Mouse (Mus musculus): Measurements from ENCODE around the gene Plpp1. TPM values are rescaled to one million over a fixed set of nuclear protein-coding genes. Genes with fewer than 3 reads are reported as not detected.

The Plpp1 gene
- polyA plus RNA-seq, 1 experiment from 2014 or later: 25.0 TPM

DNA sequence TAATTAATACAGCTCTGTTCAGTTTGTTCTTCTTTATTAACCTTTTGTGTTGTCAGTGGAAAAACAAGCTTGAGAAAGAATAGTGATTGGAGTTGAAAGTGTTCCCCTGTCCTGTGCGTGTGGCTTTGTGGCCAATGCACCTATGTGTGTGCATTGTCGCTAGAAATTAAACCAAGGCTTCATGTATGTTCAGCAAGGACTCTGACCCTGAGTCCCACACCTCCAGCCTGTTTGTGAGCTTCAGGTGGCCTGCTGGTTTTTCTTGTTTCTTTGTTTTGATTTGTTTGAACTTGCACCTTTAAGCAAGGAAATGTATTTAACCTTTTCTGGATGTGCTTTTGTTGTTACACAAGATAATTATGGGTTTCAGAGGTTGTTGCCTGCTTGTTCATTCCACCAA is 29.0 kb downstream of the Plpp1 start:
- ATAC-seq (replicated peaks; ENCODE audit: insufficient number of reproducible peaks, low FRiP score, low TSS enrichment, low read depth) (no peak), DNase-seq (ENCODE audit: low spot score) (no peak)
- no peak overlapping the region for H3K4me2 ChIP-seq (ENCODE audit: low read depth, low read length)
- 89% methylated on average over 2 of the region's 2 CpGs for WGBS
- H3K27me3 ChIP-seq (ENCODE audit: control insufficient read depth, insufficient read depth, low read length): no peaks in the 10 kb centered on the region
- no peak overlapping the region for H3K9ac ChIP-seq (replicated peaks; ENCODE audit: low read length)
- H3K4me1 ChIP-seq (ENCODE audit: control insufficient read depth, insufficient read depth, low read length): no peaks in the 10 kb centered on the region
- no peak overlapping the region for H3K4me3 ChIP-seq (ENCODE audit: low read depth, low read length)
- H3K9me3 ChIP-seq (replicated peaks; ENCODE audit: control insufficient read depth, low read length): no peaks in the 10 kb centered on the region
- H3K36me3 ChIP-seq (replicated peaks; ENCODE audit: control insufficient read depth, insufficient read depth, low read depth, low read length): no peaks in the 10 kb centered on the region
- H3K27ac ChIP-seq (replicated peaks; ENCODE audit: low read depth, low read length): no peak overlapping the region

DNA sequence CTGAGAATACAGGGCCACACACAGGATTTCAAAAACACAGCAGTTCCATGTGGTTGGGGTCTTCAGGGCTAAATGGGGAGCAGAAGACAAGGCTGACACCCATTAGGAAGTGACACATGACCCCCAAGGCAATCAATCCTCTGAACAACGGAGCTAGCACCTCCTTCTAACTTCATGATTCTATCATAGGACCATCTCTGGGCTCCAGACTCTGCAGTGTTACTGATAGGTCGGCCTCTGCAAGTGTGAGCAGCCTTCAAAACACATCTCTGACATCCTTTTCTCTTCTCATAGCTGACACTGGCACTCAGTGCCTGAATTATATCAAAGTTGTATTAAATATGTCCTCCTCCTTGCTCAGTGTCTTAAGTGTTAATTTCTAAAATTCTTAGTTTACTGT is 32.0 kb downstream of the Plpp1 start:
- H3K4me3 ChIP-seq (ENCODE audit: low read depth, low read length): no peak overlapping the region
- no peaks in the 10 kb centered on the region for H3K36me3 ChIP-seq (replicated peaks; ENCODE audit: control insufficient read depth, insufficient read depth, low read depth, low read length)
- no peaks in the 10 kb centered on the region for H3K4me1 ChIP-seq (ENCODE audit: control insufficient read depth, insufficient read depth, low read length)
- no peaks in the 10 kb centered on the region for H3K27me3 ChIP-seq (ENCODE audit: control insufficient read depth, insufficient read depth, low read length)
- no peak for DNase-seq (ENCODE audit: low spot score)
- H3K9me3 ChIP-seq (replicated peaks; ENCODE audit: control insufficient read depth, low read length): no peaks in the 10 kb centered on the region
- H3K9ac ChIP-seq (replicated peaks; ENCODE audit: low read length): no peak overlapping the region
- 45% methylated on average over 2 of the region's 2 CpGs for WGBS
- H3K4me2 ChIP-seq (ENCODE audit: low read depth, low read length): no peak overlapping the region
- no peak overlapping the region for H3K27ac ChIP-seq (replicated peaks; ENCODE audit: low read depth, low read length)
- ATAC-seq (replicated peaks; ENCODE audit: insufficient number of reproducible peaks, low FRiP score, low TSS enrichment, low read depth): no peak

DNA sequence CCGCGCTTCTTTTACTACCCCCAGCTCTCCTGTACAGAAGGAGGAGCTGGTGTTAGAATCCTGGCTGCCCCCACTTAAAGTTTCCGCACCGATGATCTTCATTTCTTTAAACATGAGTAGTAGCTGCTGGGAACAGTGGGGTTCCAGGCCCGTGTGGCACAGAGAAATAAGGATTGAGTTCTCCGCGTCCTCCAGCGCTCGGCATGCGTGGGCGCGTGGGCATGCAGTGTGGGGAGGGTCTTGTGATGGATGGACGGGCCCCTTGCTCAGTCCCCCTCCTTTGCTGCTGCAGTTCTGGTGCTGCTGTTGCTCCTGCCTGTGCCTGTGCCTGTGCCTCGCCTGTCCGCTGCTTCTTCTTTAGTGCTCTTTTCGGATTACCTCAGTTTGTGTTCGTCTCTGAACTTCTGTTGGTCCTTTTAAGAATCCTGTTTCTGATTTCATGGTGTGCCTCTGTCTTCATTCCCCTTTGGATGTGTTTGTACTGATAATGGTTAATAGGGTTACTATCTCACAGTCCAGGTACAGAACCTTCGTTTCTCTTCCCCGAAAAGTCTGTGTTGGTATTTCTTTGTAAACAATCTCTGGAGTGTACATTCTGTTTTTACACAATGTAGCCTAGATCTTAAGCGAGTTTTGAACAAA is 32.8 kb downstream of the Plpp1 start:
- Histone ChIP-seq H3K4me1 (ENCODE audit: control insufficient read depth, insufficient read depth, low read length) (no peaks in the 10 kb centered on the region), H3K4me2 (ENCODE audit: low read depth, low read length) (no peak overlapping the region), H3K27ac (replicated peaks; ENCODE audit: low read depth, low read length) (no peak overlapping the region), H3K9ac (replicated peaks; ENCODE audit: low read length) (no peak overlapping the region), H3K9me3 (replicated peaks; ENCODE audit: control insufficient read depth, low read length) (no peaks in the 10 kb centered on the region), H3K36me3 (replicated peaks; ENCODE audit: control insufficient read depth, insufficient read depth, low read depth, low read length) (no peaks in the 10 kb centered on the region), H3K4me3 (ENCODE audit: low read depth, low read length) (no peak overlapping the region), H3K27me3 (ENCODE audit: control insufficient read depth, insufficient read depth, low read length) (no peaks in the 10 kb centered on the region)
- 70% methylated on average over 20 of the region's 20 CpGs for WGBS
- ATAC-seq (replicated peaks; ENCODE audit: insufficient number of reproducible peaks, low FRiP score, low TSS enrichment, low read depth) (no peak), DNase-seq (ENCODE audit: low spot score) (no peak)

DNA sequence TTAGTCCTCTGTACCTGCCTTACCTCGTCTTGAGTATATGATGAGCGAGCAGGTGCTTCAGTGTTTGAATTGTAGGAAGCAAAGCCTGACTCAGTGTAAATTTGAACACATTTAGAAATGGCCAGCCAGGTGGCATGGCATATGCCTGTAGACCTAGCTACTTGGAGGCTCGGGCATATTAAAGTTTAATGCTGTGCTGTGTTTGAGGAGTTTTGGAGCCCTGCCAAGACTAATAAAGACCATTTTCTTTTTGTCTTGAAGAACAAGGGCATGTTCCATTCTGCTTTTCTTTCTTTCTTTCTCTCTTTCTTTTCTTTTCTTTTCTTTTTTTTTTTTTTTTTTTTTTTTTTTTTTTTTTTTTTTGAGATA is 33.3 kb downstream of the Plpp1 start:
- no peaks in the 10 kb centered on the region for H3K27me3 ChIP-seq (ENCODE audit: control insufficient read depth, insufficient read depth, low read length)
- 81% methylated on average over 3 of the region's 3 CpGs for WGBS
- no peak for ATAC-seq (replicated peaks; ENCODE audit: insufficient number of reproducible peaks, low FRiP score, low TSS enrichment, low read depth)

DNA sequence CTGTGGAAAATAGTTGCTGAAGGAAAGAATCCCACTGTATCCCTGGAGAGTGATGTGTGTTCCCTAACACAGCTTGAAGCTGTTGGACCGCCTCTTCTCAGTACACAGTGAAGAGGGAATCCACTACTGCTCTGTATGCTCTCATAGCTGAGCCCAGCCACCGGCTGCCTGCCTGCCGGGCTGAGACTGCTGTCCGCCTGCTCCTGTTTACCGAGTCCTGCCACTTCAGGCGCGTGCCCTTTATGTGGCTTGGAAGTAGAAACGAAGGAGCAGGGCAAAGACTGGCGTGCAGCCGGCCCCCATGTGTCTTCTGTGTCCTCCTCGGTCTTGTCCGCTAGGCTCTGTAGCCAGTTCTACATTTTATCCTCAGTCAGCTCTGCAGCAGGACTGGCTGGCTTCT is 34.5 kb downstream of the Plpp1 start:
- H3K9ac ChIP-seq (replicated peaks; ENCODE audit: low read length): no peak overlapping the region
- no peak overlapping the region for H3K4me3 ChIP-seq (ENCODE audit: low read depth, low read length)
- H3K4me1 ChIP-seq (ENCODE audit: control insufficient read depth, insufficient read depth, low read length): no peaks in the 10 kb centered on the region
- ATAC-seq (replicated peaks; ENCODE audit: insufficient number of reproducible peaks, low FRiP score, low TSS enrichment, low read depth) (0 out of 2 replicates have a peak, but pooled peaks have one; percentile 44), DNase-seq (ENCODE audit: low spot score) (peak; percentile 18)
- H3K36me3 ChIP-seq (replicated peaks; ENCODE audit: control insufficient read depth, insufficient read depth, low read depth, low read length): no peaks in the 10 kb centered on the region
- H3K27ac ChIP-seq (replicated peaks; ENCODE audit: low read depth, low read length): no peak overlapping the region
- no peaks in the 10 kb centered on the region for H3K27me3 ChIP-seq (ENCODE audit: control insufficient read depth, insufficient read depth, low read length)
- H3K9me3 ChIP-seq (replicated peaks; ENCODE audit: control insufficient read depth, low read length): no peaks in the 10 kb centered on the region
- WGBS: 30% methylated on average over 12 of the region's 12 CpGs
- no peak overlapping the region for H3K4me2 ChIP-seq (ENCODE audit: low read depth, low read length)

More for the DNA sequence above, 33.3 kb downstream of the Plpp1 start:
- H3K27ac ChIP-seq (replicated peaks; ENCODE audit: low read depth, low read length): no peak overlapping the region
- no peaks in the 10 kb centered on the region for H3K9me3 ChIP-seq (replicated peaks; ENCODE audit: control insufficient read depth, low read length)
- no peak overlapping the region for H3K9ac ChIP-seq (replicated peaks; ENCODE audit: low read length)
- H3K36me3 ChIP-seq (replicated peaks; ENCODE audit: control insufficient read depth, insufficient read depth, low read depth, low read length): no peaks in the 10 kb centered on the region
- no peak for DNase-seq (ENCODE audit: low spot score)
- no peak overlapping the region for H3K4me3 ChIP-seq (ENCODE audit: low read depth, low read length)
- no peak overlapping the region for H3K4me2 ChIP-seq (ENCODE audit: low read depth, low read length)
- H3K4me1 ChIP-seq (ENCODE audit: control insufficient read depth, insufficient read depth, low read length): no peaks in the 10 kb centered on the region

DNA sequence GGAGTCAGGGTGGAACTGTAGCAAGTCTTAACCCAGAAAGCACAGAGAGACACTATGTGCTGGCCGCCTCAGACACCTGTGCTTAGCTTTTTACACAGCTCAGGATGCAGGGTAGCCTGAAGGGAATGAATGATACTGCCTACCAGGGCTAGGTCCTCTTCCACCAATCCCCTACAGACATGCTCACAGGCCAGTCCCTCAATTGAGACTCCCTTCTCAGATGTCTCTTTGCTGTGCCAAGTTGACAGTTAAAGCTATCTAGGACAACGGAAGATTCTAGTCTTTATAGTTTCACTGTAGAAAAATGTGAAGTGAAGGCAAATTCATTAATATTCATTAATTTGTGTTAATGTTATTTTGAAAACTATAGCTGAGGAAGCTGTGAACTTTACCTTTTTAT is 36.4 kb downstream of the Plpp1 start:
- Histone ChIP-seq H3K9ac (replicated peaks; ENCODE audit: low read length) (no peak overlapping the region), H3K4me2 (ENCODE audit: low read depth, low read length) (no peak overlapping the region), H3K9me3 (replicated peaks; ENCODE audit: control insufficient read depth, low read length) (no peaks in the 10 kb centered on the region), H3K4me3 (ENCODE audit: low read depth, low read length) (no peak overlapping the region), H3K36me3 (replicated peaks; ENCODE audit: control insufficient read depth, insufficient read depth, low read depth, low read length) (no peaks in the 10 kb centered on the region), H3K27ac (replicated peaks; ENCODE audit: low read depth, low read length) (no peak overlapping the region), H3K4me1 (ENCODE audit: control insufficient read depth, insufficient read depth, low read length) (no peaks in the 10 kb centered on the region), H3K27me3 (ENCODE audit: control insufficient read depth, insufficient read depth, low read length) (no peaks in the 10 kb centered on the region)
- 79% methylated on average over 2 of the region's 2 CpGs for WGBS
- DNase-seq (ENCODE audit: low spot score) (no peak), ATAC-seq (replicated peaks; ENCODE audit: insufficient number of reproducible peaks, low FRiP score, low TSS enrichment, low read depth) (no peak)

DNA sequence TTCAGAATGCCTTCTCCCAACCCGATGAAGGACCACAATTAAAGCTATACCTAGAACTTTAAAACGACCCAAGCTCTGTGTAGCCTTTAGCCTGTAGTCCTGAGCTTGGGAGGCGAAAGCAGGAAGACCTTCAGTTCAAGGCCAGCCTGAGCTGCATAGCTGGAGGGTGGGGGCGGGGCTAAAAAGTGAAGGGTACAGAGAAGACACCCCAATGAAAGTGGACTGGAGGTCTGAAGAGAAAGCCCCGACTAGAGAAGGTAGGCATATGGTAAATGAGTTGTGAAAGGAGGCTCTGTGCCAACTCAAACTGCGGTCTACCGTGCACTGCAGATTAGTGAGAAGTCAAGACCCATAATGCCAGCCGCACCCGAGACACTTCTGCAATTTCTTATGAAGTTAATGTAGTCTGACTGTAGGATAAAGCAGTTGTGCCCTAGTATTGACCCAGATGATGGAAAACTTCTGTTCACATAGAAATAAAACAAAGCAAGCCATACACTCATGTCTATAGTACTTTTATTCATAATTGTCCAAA is 37.1 kb downstream of the Plpp1 start:
- no peak for ATAC-seq (replicated peaks; ENCODE audit: insufficient number of reproducible peaks, low FRiP score, low TSS enrichment, low read depth)
- WGBS: 79% methylated on average over 9 of the region's 9 CpGs
- Histone ChIP-seq H3K9me3 (replicated peaks; ENCODE audit: control insufficient read depth, low read length) (no peaks in the 10 kb centered on the region), H3K27me3 (ENCODE audit: control insufficient read depth, insufficient read depth, low read length) (no peaks in the 10 kb centered on the region), H3K36me3 (replicated peaks; ENCODE audit: control insufficient read depth, insufficient read depth, low read depth, low read length) (no peaks in the 10 kb centered on the region), H3K4me2 (ENCODE audit: low read depth, low read length) (no peak overlapping the region), H3K4me1 (ENCODE audit: control insufficient read depth, insufficient read depth, low read length) (no peaks in the 10 kb centered on the region), H3K4me3 (ENCODE audit: low read depth, low read length) (no peak overlapping the region), H3K9ac (replicated peaks; ENCODE audit: low read length) (no peak overlapping the region), H3K27ac (replicated peaks; ENCODE audit: low read depth, low read length) (no peak overlapping the region)
- no peak for DNase-seq (ENCODE audit: low spot score)

DNA sequence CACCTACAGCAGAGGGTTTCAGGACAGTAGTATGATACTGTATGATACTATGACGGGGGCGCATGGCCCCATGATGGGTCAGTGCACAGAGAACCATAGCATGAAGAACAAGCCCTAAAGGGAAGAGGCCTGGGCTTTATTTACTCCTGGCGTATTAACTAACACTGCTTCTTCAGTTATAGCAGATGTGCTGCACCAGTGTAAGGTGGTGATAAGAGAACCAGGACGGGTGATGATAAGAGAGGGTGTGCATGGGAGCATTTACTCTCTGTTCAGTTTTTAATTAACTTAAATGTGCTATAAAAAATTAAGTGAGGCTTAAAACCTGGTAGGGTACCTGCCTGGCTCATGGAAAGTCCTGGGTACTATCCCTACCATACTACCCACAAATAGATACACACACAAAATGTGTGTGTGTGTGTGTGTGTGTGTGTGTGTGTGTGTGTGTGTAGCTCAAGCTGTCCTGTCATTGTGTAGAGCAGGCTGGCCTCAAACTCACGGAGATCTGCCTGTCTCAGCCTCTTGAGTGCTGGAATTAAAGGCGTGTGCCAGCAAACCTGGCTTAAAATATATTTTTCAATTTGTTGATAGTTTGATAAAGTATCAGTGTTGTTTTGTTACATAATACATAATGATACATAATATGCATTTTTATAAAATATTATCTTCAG is 38.1 kb downstream of the Plpp1 start:
- Histone ChIP-seq H3K36me3 (replicated peaks; ENCODE audit: control insufficient read depth, insufficient read depth, low read depth, low read length) (no peaks in the 10 kb centered on the region), H3K27ac (replicated peaks; ENCODE audit: low read depth, low read length) (no peak overlapping the region), H3K27me3 (ENCODE audit: control insufficient read depth, insufficient read depth, low read length) (no peaks in the 10 kb centered on the region), H3K9me3 (replicated peaks; ENCODE audit: control insufficient read depth, low read length) (no peaks in the 10 kb centered on the region), H3K4me2 (ENCODE audit: low read depth, low read length) (no peak overlapping the region), H3K4me1 (ENCODE audit: control insufficient read depth, insufficient read depth, low read length) (no peaks in the 10 kb centered on the region), H3K9ac (replicated peaks; ENCODE audit: low read length) (no peak overlapping the region), H3K4me3 (ENCODE audit: low read depth, low read length) (no peak overlapping the region)
- no peak for ATAC-seq (replicated peaks; ENCODE audit: insufficient number of reproducible peaks, low FRiP score, low TSS enrichment, low read depth)
- 91% methylated on average over 6 of the region's 6 CpGs for WGBS
- no peak for DNase-seq (ENCODE audit: low spot score)

Data from embryonic facial prominence, embryonic 11.5 days (tissue).